Mouse (Mus musculus) ES-Bruce4 (cell line): ENCODE measurements around the gene Mrpl36.

Experiments used
- CTCF ChIP-seq: IDR thresholded peaks from one replicate; pipeline ENCODE4 v1.8.1; 2011; ENCODE audit warnings: low read depth, low read length
- POLR2A ChIP-seq: IDR thresholded peaks from one replicate; pipeline ENCODE4 v1.8.1; 2011; ENCODE audit warnings: low read length; ENCODE audit not compliant: insufficient read depth

DNA sequence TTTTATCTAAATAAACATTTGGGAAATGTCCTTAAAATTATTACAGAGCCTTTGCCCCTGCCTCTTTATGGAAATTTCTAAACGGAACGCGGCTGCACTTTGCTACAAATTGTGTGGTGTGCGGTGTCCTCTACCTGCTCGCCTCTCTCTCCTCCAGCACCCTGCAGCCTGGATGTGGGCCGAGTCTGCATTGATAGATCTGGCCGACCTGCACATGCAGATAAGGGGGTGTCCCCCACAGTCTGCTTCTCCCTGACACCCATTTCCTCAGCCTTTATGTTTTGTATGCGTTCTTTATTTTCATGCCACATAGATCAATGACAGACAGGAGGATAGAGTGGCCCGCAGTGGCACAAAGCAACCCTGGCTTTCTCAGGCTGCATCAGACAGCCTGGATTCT lies 49.3 kb downstream of the Mrpl36 start:
- TF ChIP-seq CTCF = no peak
- no peak for TF ChIP-seq POLR2A
